Mouse (Mus musculus) heart, embryonic 13.5 days (tissue): Measurements from ENCODE around the gene Lyrm4. TPM values are rescaled to one million over a fixed set of nuclear protein-coding genes. Genes with fewer than 3 reads are reported as not detected.
"Not testable (repeated sequence)": the region's sequence is repeated elsewhere in the genome, so short reads cannot be mapped to it uniquely, and the experiment has no call there.

Source experiments
- ATAC-seq: fragments of 200-750 bp; cut with Nextera tagmentation; 2 replicates; pipeline ENCODE4 v1.8.0; 2017; ENCODE audit warnings: moderate TSS enrichment; ENCODE audit not compliant: insufficient number of reproducible peaks, low FRiP score, low TSS enrichment; ENCODE audit errors: extremely low read depth
- H3K27ac ChIP-seq: fragments of 300-500 bp; sonication (generic); replicated peaks from 2 replicates; pipeline ENCODE4 v1.5.1; 2015; ENCODE audit warnings: moderate library complexity, mild to moderate bottlenecking, inconsistent platforms
- H3K27me3 ChIP-seq: fragments of 300-500 bp; sonication (generic); replicated peaks from 2 replicates; pipeline ENCODE4 v1.6.1; 2015; ENCODE audit warnings: mild to moderate bottlenecking, inconsistent platforms
- H3K36me3 ChIP-seq: fragments of 300-500 bp; sonication (generic); 2 replicates; pipeline ENCODE4 v1.6.1; 2015; ENCODE audit warnings: mild to moderate bottlenecking, inconsistent platforms
- H3K4me1 ChIP-seq: fragments of 300-500 bp; sonication (generic); 2 replicates; pipeline ENCODE4 v1.6.1; 2015; ENCODE audit warnings: inconsistent platforms
- H3K4me2 ChIP-seq: fragments of 300-500 bp; sonication (generic); 2 replicates; pipeline ENCODE4 v1.6.1; 2015; ENCODE audit warnings: inconsistent platforms, mild to moderate bottlenecking, moderate library complexity
- H3K4me3 ChIP-seq: fragments of 300-500 bp; sonication (generic); 2 replicates; pipeline ENCODE4 v1.5.1; 2015; ENCODE audit warnings: moderate library complexity, mild to moderate bottlenecking, inconsistent platforms
- H3K9ac ChIP-seq: fragments of 300-500 bp; sonication (generic); 2 replicates; pipeline ENCODE4 v1.6.1; 2015; ENCODE audit warnings: inconsistent platforms, mild to moderate bottlenecking, moderate library complexity
- H3K9me3 ChIP-seq: fragments of 300-500 bp; sonication (generic); 2 replicates; pipeline ENCODE4 v1.6.1; 2016; ENCODE audit warnings: inconsistent platforms
- WGBS: fragments of 180-500 bp; shearing (Covaris S2); methylation state at CpG from one replicate; pipeline ENCODE4 v1.1.7; 2015; ENCODE audit warnings: mixed read lengths; 5-methylcytosine and 5-hydroxymethylcytosine counted together
- polyA plus RNA-seq: library from polyadenylated mRNA; unstranded; fragments of >200 nt; fragmentation: Nextera tagmentation; extraction: Ambion mirVana; gene quantifications from 2 replicates; pipeline ENCODE4 v1.2.1, GENCODE M21; 2015

Lyrm4 gene
- polyA plus RNA-seq, 1 experiment from 2014 or later = 24.3 TPM

GRCm38 (mm10) chr13:36031959-36032358 is 85.4 kb downstream of the Lyrm4 start:
- Histone ChIP-seq H3K4me3 (no peak overlapping the region), H3K4me1 (peaks cover 18% of the 10 kb centered on the region), H3K36me3 (no peaks in the 10 kb centered on the region), H3K9ac (peak overlapping the region; percentile 21; the same call in 1 of the 2 replicates), H3K27ac (peak overlapping the region; percentile 16), H3K4me2 (peak overlapping the region; percentile 15), H3K27me3 (no peaks in the 10 kb centered on the region), H3K9me3 (no peaks in the 10 kb centered on the region)
- ATAC-seq = no peak
- 42% methylated on average over 9 of the region's 9 CpGs for WGBS

GRCm38 (mm10) chr13:36019309-36020274 is 97.7 kb downstream of the Lyrm4 start:
- Histone ChIP-seq H3K4me3 (no peak overlapping the region), H3K4me1 (peaks cover 47% of the 10 kb centered on the region), H3K27ac (no peak overlapping the region), H3K36me3 (no peaks in the 10 kb centered on the region), H3K4me2 (no peak overlapping the region), H3K9me3 (no peaks in the 10 kb centered on the region), H3K27me3 (no peaks in the 10 kb centered on the region), H3K9ac (no peak overlapping the region)
- WGBS = 58% methylated on average over 10 of the region's 10 CpGs
- no peak for ATAC-seq

- Histone ChIP-seq H3K36me3 (no peaks in the 10 kb centered on the region), H3K4me2 (no peak overlapping the region), H3K4me1 (peaks cover 48% of the 10 kb centered on the region), H3K9ac (no peak overlapping the region), H3K4me3 (no peak overlapping the region), H3K27ac (no peak overlapping the region), H3K27me3 (no peaks in the 10 kb centered on the region), H3K9me3 (no peaks in the 10 kb centered on the region)
- no peak for ATAC-seq
- 24% methylated on average over 2 of the region's 2 CpGs for WGBS
These were observed 99.3 kb downstream of the Lyrm4 start for GRCm38 (mm10) chr13:36018017-36018416.

GRCm38 (mm10) chr13:36015636-36016035 is 101.7 kb downstream of the Lyrm4 start:
- Histone ChIP-seq H3K27me3 (no peaks in the 10 kb centered on the region), H3K27ac (no peak overlapping the region), H3K36me3 (no peaks in the 10 kb centered on the region), H3K4me1 (peaks cover 46% of the 10 kb centered on the region), H3K9me3 (no peaks in the 10 kb centered on the region), H3K9ac (no peak overlapping the region), H3K4me2 (no peak overlapping the region), H3K4me3 (no peak overlapping the region)
- 61% methylated on average over 3 of the region's 3 CpGs for WGBS
- ATAC-seq = no peak

- peak overlapping the region; percentile 33 for H3K27ac ChIP-seq
- no peak overlapping the region for H3K4me3 ChIP-seq
- no peak overlapping the region for H3K9ac ChIP-seq
- no peaks in the 10 kb centered on the region for H3K9me3 ChIP-seq
- H3K4me2 ChIP-seq = no peak overlapping the region
- no peak; the same call in 1 of the 2 replicates for ATAC-seq
- no peaks in the 10 kb centered on the region for H3K27me3 ChIP-seq
- WGBS = 37% methylated on average over 2 of the region's 2 CpGs
- H3K4me1 ChIP-seq = peaks cover 18% of the 10 kb centered on the region
- H3K36me3 ChIP-seq = no peaks in the 10 kb centered on the region
These were observed 107.3 kb downstream of the Lyrm4 start for GRCm38 (mm10) chr13:36009981-36010380.

GRCm38 (mm10) chr13:36000798-36001197 is 116.5 kb downstream of the Lyrm4 start:
- no peak overlapping the region for H3K4me2 ChIP-seq
- no peak overlapping the region for H3K9ac ChIP-seq
- no peaks in the 10 kb centered on the region for H3K27me3 ChIP-seq
- H3K4me1 ChIP-seq = peaks cover 45% of the 10 kb centered on the region
- WGBS = 23% methylated on average over 1 of the region's 1 CpGs
- H3K27ac ChIP-seq = no peak overlapping the region
- no peaks in the 10 kb centered on the region for H3K9me3 ChIP-seq
- H3K4me3 ChIP-seq = no peak overlapping the region
- ATAC-seq = no peak
- H3K36me3 ChIP-seq = no peaks in the 10 kb centered on the region

- H3K4me3 ChIP-seq = no peak overlapping the region
- H3K4me1 ChIP-seq = peaks cover 59% of the 10 kb centered on the region
- WGBS = 62% methylated on average over 4 of the region's 4 CpGs
These were observed 119.7 kb downstream of the Lyrm4 start for GRCm38 (mm10) chr13:35997606-35998005.

GRCm38 (mm10) chr13:35995696-35996426 is 121.5 kb downstream of the Lyrm4 start:
- H3K4me1 ChIP-seq = peaks cover 62% of the 10 kb centered on the region
- H3K27ac ChIP-seq = peak overlapping the region; percentile 78
- H3K9ac ChIP-seq = peak overlapping the region; percentile 38; the same call in 1 of the 2 replicates
- no peaks in the 10 kb centered on the region for H3K27me3 ChIP-seq
- 47% methylated on average over 2 of the region's 2 CpGs for WGBS
- H3K9me3 ChIP-seq = no peaks in the 10 kb centered on the region
- ATAC-seq = no peak
- no peak overlapping the region for H3K4me2 ChIP-seq
- no peaks in the 10 kb centered on the region for H3K36me3 ChIP-seq
- no peak overlapping the region for H3K4me3 ChIP-seq

More at GRCm38 (mm10) chr13:35997606-35998005, 119.7 kb downstream of the Lyrm4 start:
- no peak overlapping the region for H3K4me2 ChIP-seq
- peak overlapping the region; percentile 55 for H3K27ac ChIP-seq
- no peaks in the 10 kb centered on the region for H3K27me3 ChIP-seq
- H3K9ac ChIP-seq = no peak overlapping the region
- H3K9me3 ChIP-seq = no peaks in the 10 kb centered on the region
- H3K36me3 ChIP-seq = no peaks in the 10 kb centered on the region
- no peak for ATAC-seq

GRCm38 (mm10) chr13:35995231-35995630 is 122.1 kb downstream of the Lyrm4 start:
- H3K27ac ChIP-seq = peak overlapping the region; percentile 78
- no peak overlapping the region for H3K4me2 ChIP-seq
- no peaks in the 10 kb centered on the region for H3K27me3 ChIP-seq
- no peaks in the 10 kb centered on the region for H3K36me3 ChIP-seq
- no peak overlapping the region for H3K4me3 ChIP-seq
- WGBS = 81% methylated on average over 3 of the region's 3 CpGs
- H3K4me1 ChIP-seq = peaks cover 62% of the 10 kb centered on the region
- ATAC-seq = no peak
- H3K9ac ChIP-seq = peak overlapping the region; percentile 38; the same call in 1 of the 2 replicates
- H3K9me3 ChIP-seq = no peaks in the 10 kb centered on the region

- H3K9me3 ChIP-seq = no peaks in the 10 kb centered on the region
- no peak overlapping the region; the same call in 1 of the 2 replicates for H3K9ac ChIP-seq
- ATAC-seq = peak; percentile 59
- peak overlapping the region; percentile 78 for H3K27ac ChIP-seq
- 0 out of 2 replicates have a peak overlapping the region, but pooled peaks have one; percentile 10 for H3K4me2 ChIP-seq
- H3K36me3 ChIP-seq = no peaks in the 10 kb centered on the region
- WGBS = 29% methylated on average over 8 of the region's 8 CpGs
- H3K4me3 ChIP-seq = no peak overlapping the region
- H3K4me1 ChIP-seq = peaks cover 71% of the 10 kb centered on the region
- H3K27me3 ChIP-seq = no peaks in the 10 kb centered on the region
These were observed 123.3 kb downstream of the Lyrm4 start for GRCm38 (mm10) chr13:35994067-35994466.

GRCm38 (mm10) chr13:35991185-35991584 is 126.1 kb downstream of the Lyrm4 start:
- WGBS = 95% methylated on average over 21 of the region's 21 CpGs
- H3K36me3 ChIP-seq, H3K4me3 ChIP-seq, H3K9me3 ChIP-seq, H3K27ac ChIP-seq, H3K4me2 ChIP-seq, ATAC-seq, H3K27me3 ChIP-seq, H3K9ac ChIP-seq: not testable (repeated sequence)
- H3K4me1 ChIP-seq = peaks cover 67% of the 10 kb centered on the region
